Mouse (Mus musculus): ENCODE results near the gene Susd1. TPM values are rescaled to one million over a fixed set of nuclear protein-coding genes. Genes with fewer than 3 reads are reported as not detected.

The Susd1 gene
- total and polyA plus RNA-seq, 2 experiments from 2014 or later, result 1.6 to 7.9 TPM

- H3K27me3 ChIP-seq (ENCODE audit: insufficient read depth, low read length), result peaks cover 24% of the 10 kb centered on the region
- ATAC-seq (no peak), DNase-seq (no peak)
- H3K36me3 ChIP-seq (ENCODE audit: insufficient read depth), result no peaks in the 10 kb centered on the region
- H3K27ac ChIP-seq (ENCODE audit: low read depth, low read length), result no peak overlapping the region
- TF ChIP-seq CTCF (IDR thresholded peaks at IDR 0.05; ENCODE audit: low read depth), result no peak
- H3K9ac ChIP-seq, result no peak overlapping the region
- H3K9me3 ChIP-seq (ENCODE audit: low read length), result 0 out of 2 replicates have a peak, but pooled peaks cover 5% of the 10 kb centered on the region
- H3K4me3 ChIP-seq (ENCODE audit: low read depth, low read length), result no peak overlapping the region
- WGBS, result 27% methylated on average over 5 of the region's 5 CpGs
- no peaks in the 10 kb centered on the region for H3K4me1 ChIP-seq (ENCODE audit: insufficient read depth)
- peak overlapping the region; percentile 100; the same call in 1 of the 2 replicates for H3K4me2 ChIP-seq (ENCODE audit: low read depth)
These were observed 608 bp upstream of the Susd1 start for GRCm38 (mm10) chr4:59439041-59439440.

DNA sequence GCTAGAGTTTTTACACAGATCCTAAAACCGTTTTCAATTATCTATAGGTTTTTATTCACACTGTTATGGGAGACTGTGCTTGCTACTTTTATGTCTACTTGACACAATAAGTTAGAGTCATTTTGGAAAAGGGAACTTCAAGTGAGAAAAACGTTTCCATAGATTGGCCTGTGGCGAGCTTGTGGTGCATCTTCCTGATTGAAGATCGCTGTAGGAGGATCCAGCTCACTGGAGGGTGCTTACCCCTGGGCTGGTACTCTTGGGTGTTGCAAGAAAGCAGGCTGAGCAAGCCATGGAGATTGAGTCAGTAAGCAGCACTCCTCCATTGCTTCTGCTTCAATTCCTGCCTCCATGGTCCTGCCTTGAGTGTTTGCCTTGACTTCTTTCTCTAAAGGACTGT, 2.5 kb downstream of the Susd1 start:
- WGBS, result 88% methylated on average over 4 of the region's 4 CpGs
- no peak overlapping the region for H3K9ac ChIP-seq

GRCm38 (mm10) chr4:59434039-59434438, 4.4 kb downstream of the Susd1 start:
- peaks cover 22% of the 10 kb centered on the region for H3K27me3 ChIP-seq (ENCODE audit: insufficient read depth, low read length)
- no peak overlapping the region for H3K9ac ChIP-seq
- 0 out of 2 replicates have a peak, but pooled peaks cover 5% of the 10 kb centered on the region for H3K9me3 ChIP-seq (ENCODE audit: low read length)
- no peak overlapping the region for H3K4me2 ChIP-seq (ENCODE audit: low read depth)
- DNase-seq (no peak), ATAC-seq (no peak)
- no peaks in the 10 kb centered on the region for H3K4me1 ChIP-seq (ENCODE audit: insufficient read depth)
- no peaks in the 10 kb centered on the region for H3K36me3 ChIP-seq (ENCODE audit: insufficient read depth)
- no peak for TF ChIP-seq CTCF (IDR thresholded peaks at IDR 0.05; ENCODE audit: low read depth)
- H3K27ac ChIP-seq (ENCODE audit: low read depth, low read length), result no peak overlapping the region
- 69% methylated on average over 3 of the region's 3 CpGs for WGBS
- no peak overlapping the region for H3K4me3 ChIP-seq (ENCODE audit: low read depth, low read length)

More for the DNA sequence above, 2.5 kb downstream of the Susd1 start:
- Histone ChIP-seq H3K4me2 (ENCODE audit: low read depth) (no peak overlapping the region), H3K36me3 (ENCODE audit: insufficient read depth) (no peaks in the 10 kb centered on the region), H3K27me3 (ENCODE audit: insufficient read depth, low read length) (peaks cover 24% of the 10 kb centered on the region), H3K4me1 (ENCODE audit: insufficient read depth) (no peaks in the 10 kb centered on the region), H3K27ac (ENCODE audit: low read depth, low read length) (no peak overlapping the region), H3K4me3 (ENCODE audit: low read depth, low read length) (no peak overlapping the region), H3K9me3 (ENCODE audit: low read length) (0 out of 2 replicates have a peak, but pooled peaks cover 5% of the 10 kb centered on the region)
- ATAC-seq (no peak), DNase-seq (no peak)
- TF ChIP-seq CTCF (IDR thresholded peaks at IDR 0.05; ENCODE audit: low read depth), result no peak

DNA sequence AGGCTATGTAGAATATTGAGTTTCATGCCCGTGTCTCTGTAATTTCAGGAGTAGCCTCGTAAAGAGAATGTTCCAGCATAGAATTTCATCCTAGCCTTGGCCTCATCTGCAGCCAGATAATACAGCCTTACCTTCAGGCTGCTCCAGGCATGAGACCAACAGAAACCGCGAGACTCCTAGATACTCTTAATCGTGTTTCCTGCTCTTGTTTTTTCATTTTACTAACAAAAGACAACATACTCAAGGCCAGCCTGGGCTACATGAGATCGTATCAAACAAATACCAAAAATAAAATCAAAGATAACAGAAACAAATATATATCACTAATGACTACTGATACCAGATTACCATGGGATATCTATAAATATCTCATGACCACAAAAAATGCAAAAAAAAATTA, 9.3 kb downstream of the Susd1 start:
- 89% methylated on average over 6 of the region's 6 CpGs for WGBS
- DNase-seq, result no peak

DNA sequence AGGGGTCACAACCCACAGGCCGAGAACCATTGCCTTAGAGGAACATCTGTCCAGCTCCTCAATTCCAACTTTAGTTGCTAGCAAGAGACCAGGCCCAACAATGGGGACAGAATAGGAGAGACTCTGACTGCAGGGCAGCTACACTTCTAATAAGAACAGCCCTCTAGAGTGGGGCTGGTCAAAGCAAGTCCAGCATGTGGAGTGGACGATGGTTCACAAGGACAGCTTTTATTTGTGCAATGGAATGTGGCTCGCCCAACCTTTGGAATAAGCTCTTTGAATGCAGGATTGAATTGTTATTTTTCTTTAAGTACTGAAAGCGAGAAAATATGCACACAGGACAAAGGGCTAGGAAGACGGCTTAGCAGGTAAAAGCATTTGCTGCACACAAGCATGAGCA, 12.0 kb downstream of the Susd1 start:
- DNase-seq, result no peak
- 82% methylated on average over 5 of the region's 5 CpGs for WGBS

More for the DNA sequence above, 9.3 kb downstream of the Susd1 start:
- Histone ChIP-seq H3K9me3 (ENCODE audit: low read length) (no peaks in the 10 kb centered on the region), H3K36me3 (ENCODE audit: insufficient read depth) (no peaks in the 10 kb centered on the region), H3K4me2 (ENCODE audit: low read depth) (no peak overlapping the region), H3K27me3 (ENCODE audit: insufficient read depth, low read length) (no peaks in the 10 kb centered on the region; the same call in 1 of the 2 replicates), H3K4me3 (ENCODE audit: low read depth, low read length) (no peak overlapping the region), H3K4me1 (ENCODE audit: insufficient read depth) (no peaks in the 10 kb centered on the region), H3K9ac (no peak overlapping the region), H3K27ac (ENCODE audit: low read depth, low read length) (no peak overlapping the region)
- ATAC-seq, result no peak
- TF ChIP-seq CTCF (IDR thresholded peaks at IDR 0.05; ENCODE audit: low read depth), result no peak

DNA sequence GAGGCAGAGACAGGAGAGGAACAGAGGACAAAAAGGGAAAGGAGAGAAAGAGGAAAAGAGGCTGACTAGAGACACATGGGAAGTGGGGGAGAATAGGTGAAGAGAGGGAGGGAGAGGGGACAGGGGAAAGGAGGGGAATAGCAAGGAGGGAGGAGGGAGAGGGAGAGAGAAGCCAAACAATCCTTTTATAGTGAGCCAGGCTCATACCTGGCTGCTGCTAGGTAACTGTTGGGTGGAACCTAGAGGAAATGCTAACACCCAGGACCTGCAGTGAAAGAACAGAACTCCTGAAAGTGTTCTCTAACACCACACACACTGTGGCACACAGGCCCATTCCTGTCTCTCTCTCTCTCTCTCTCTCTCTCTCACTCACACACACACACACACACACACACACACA, 15.6 kb downstream of the Susd1 start:
- H3K9me3 ChIP-seq (ENCODE audit: low read length), result no peaks in the 10 kb centered on the region
- TF ChIP-seq CTCF (IDR thresholded peaks at IDR 0.05; ENCODE audit: low read depth), result no peak
- DNase-seq (no peak), ATAC-seq (no peak)
- H3K4me3 ChIP-seq (ENCODE audit: low read depth, low read length), result no peak overlapping the region
- H3K9ac ChIP-seq, result no peak overlapping the region
- H3K4me1 ChIP-seq (ENCODE audit: insufficient read depth), result no peaks in the 10 kb centered on the region
- no peaks in the 10 kb centered on the region for H3K27me3 ChIP-seq (ENCODE audit: insufficient read depth, low read length)
- no peaks in the 10 kb centered on the region for H3K36me3 ChIP-seq (ENCODE audit: insufficient read depth)
- no peak overlapping the region for H3K27ac ChIP-seq (ENCODE audit: low read depth, low read length)
- H3K4me2 ChIP-seq (ENCODE audit: low read depth), result no peak overlapping the region

More for the DNA sequence above, 12.0 kb downstream of the Susd1 start:
- no peak for ATAC-seq
- Histone ChIP-seq H3K4me1 (ENCODE audit: insufficient read depth) (no peaks in the 10 kb centered on the region), H3K27ac (ENCODE audit: low read depth, low read length) (no peak overlapping the region), H3K36me3 (ENCODE audit: insufficient read depth) (no peaks in the 10 kb centered on the region), H3K4me3 (ENCODE audit: low read depth, low read length) (no peak overlapping the region), H3K27me3 (ENCODE audit: insufficient read depth, low read length) (no peaks in the 10 kb centered on the region; the same call in 1 of the 2 replicates), H3K4me2 (ENCODE audit: low read depth) (no peak overlapping the region), H3K9me3 (ENCODE audit: low read length) (no peaks in the 10 kb centered on the region), H3K9ac (no peak overlapping the region)
- TF ChIP-seq CTCF (IDR thresholded peaks at IDR 0.05; ENCODE audit: low read depth), result no peak

- Histone ChIP-seq H3K27ac (ENCODE audit: low read depth, low read length) (no peak overlapping the region), H3K4me3 (ENCODE audit: low read depth, low read length) (no peak overlapping the region), H3K9ac (no peak overlapping the region), H3K27me3 (ENCODE audit: insufficient read depth, low read length) (no peaks in the 10 kb centered on the region), H3K36me3 (ENCODE audit: insufficient read depth) (no peaks in the 10 kb centered on the region), H3K4me2 (ENCODE audit: low read depth) (no peak overlapping the region), H3K9me3 (ENCODE audit: low read length) (no peaks in the 10 kb centered on the region), H3K4me1 (ENCODE audit: insufficient read depth) (no peaks in the 10 kb centered on the region)
- peak; percentile 14 for DNase-seq
- 29% methylated on average over 5 of the region's 5 CpGs for whole genome bisulfite sequencing
- ATAC-seq, result peak; percentile 73
- TF ChIP-seq CTCF (IDR thresholded peaks at IDR 0.05; ENCODE audit: low read depth), result no peak
These were observed 16.2 kb downstream of the Susd1 start for GRCm38 (mm10) chr4:59422025-59422783.

All from forebrain, postnatal 0 days (tissue).